Mouse (Mus musculus): ENCODE results near the gene 2210011C24Rik. TPM values are rescaled to one million over a fixed set of nuclear protein-coding genes. Genes with fewer than 3 reads are reported as not detected.
A peak's percentile ranks its signal among the peaks of the same experiment; 100 is the strongest.
"Not testable (repeated sequence)": the region's sequence is repeated elsewhere in the genome, so short reads cannot be mapped to it uniquely, and the experiment has no call there.

2210011C24Rik gene
- polyA plus RNA-seq, 1 experiment from 2014 or later, result not detected

DNA sequence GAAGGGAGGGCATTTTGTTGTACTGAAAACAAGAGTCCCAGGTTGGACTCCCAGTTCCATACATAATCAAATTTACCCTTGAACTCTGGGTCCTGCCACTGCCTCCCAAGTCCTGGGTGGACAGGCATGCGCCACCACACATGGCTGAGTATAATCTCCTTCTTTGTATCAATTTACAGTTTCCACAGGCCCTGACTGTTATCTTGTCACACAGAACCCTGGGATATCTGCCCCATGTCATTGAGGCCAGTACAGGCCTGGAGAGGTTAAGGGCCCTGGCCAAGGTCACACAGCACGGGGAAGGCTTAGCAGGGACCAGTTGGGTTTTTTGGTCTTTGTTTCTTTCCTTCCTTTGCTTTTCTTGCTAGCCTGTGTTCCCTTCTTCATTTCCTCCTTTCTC, 19.5 kb downstream of the 2210011C24Rik start:
- Histone ChIP-seq H3K27me3 (replicated peaks) (no peaks in the 10 kb centered on the region), H3K4me3 (no peak overlapping the region), H3K36me3 (peaks cover 78% of the 10 kb centered on the region), H3K4me2 (no peak overlapping the region), H3K9ac (no peak overlapping the region), H3K4me1 (peaks cover 8% of the 10 kb centered on the region), H3K27ac (replicated peaks) (no peak overlapping the region), H3K9me3 (no peaks in the 10 kb centered on the region)
- ATAC-seq (ENCODE audit: extremely low read depth, insufficient number of reproducible peaks, low FRiP score, low TSS enrichment), result no peak
- WGBS, result 63% methylated on average over 2 of the region's 2 CpGs

DNA sequence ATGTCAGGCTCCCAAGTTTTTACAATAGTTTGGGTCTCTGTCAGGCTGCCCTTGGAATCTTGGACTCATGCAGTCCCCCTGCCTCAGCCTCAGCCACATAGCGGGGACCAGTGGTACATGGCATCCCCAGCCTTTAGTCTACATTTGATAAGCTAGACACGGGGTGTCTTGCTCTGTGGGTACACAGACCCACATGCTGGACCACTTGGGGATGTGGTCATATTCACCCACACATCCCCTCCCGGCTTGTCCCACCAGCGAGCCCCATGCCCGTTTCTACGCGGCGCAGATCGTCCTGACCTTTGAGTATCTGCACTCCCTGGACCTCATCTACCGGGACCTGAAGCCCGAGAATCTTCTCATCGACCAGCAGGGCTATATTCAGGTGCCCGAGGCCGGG, 21.8 kb downstream of the 2210011C24Rik start:
- Histone ChIP-seq H3K36me3 (peaks cover 99% of the 10 kb centered on the region), H3K9me3 (no peaks in the 10 kb centered on the region), H3K27ac (replicated peaks) (no peak overlapping the region), H3K4me2 (no peak overlapping the region), H3K4me3 (no peak overlapping the region), H3K27me3 (replicated peaks) (no peaks in the 10 kb centered on the region), H3K4me1 (no peaks in the 10 kb centered on the region), H3K9ac (no peak overlapping the region)
- ATAC-seq (ENCODE audit: extremely low read depth, insufficient number of reproducible peaks, low FRiP score, low TSS enrichment), result no peak
- 90% methylated on average over 14 of the region's 14 CpGs for WGBS

DNA sequence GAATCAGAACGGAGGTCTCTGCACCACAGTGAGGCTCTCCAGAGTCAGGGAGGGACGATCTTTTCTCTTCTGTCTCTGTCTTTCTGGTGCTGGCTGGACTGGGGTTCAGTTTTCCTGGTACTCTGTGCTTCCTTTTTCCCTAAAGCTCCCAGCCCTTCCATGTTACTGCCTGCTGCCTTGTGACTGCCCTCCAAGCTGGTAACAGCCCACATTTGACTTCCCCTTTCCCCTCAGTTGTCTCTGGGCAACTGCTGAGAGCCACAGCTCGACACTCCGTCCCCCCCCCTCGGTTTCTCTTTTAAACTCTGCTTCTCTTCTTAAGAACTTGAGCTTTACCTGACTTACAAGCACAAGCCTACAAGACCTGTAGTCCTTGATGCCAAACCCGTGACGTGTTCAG, 22.7 kb downstream of the 2210011C24Rik start:
- Histone ChIP-seq H3K9me3 (no peaks in the 10 kb centered on the region), H3K27ac (replicated peaks) (no peak overlapping the region), H3K4me1 (no peaks in the 10 kb centered on the region), H3K36me3 (peaks cover 99% of the 10 kb centered on the region), H3K4me3 (no peak overlapping the region), H3K4me2 (no peak overlapping the region), H3K9ac (no peak overlapping the region), H3K27me3 (replicated peaks) (no peaks in the 10 kb centered on the region)
- ATAC-seq (ENCODE audit: extremely low read depth, insufficient number of reproducible peaks, low FRiP score, low TSS enrichment), result no peak
- WGBS, result 82% methylated on average over 7 of the region's 7 CpGs

DNA sequence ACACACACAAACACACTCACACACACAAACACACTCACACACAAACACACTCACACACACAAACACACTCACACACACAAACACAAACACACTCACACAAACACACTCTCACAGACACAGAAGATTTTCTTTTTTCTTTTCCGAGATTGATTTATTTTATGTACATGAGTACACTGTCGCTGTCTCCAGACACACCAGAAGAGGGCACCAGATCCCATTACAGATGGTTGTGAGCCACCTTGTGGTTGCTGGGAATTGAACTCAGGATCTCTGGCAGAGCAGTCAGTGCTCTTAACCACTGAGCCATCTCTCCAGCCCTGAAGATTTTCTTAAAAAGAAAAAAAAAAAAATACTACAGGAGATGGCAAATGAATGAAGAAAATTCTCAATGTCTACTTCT, 28.7 kb downstream of the 2210011C24Rik start:
- H3K4me2 ChIP-seq; H3K4me3 ChIP-seq; H3K27ac ChIP-seq (replicated peaks); H3K27me3 ChIP-seq (replicated peaks); H3K9me3 ChIP-seq; H3K9ac ChIP-seq; ATAC-seq (ENCODE audit: extremely low read depth, insufficient number of reproducible peaks, low FRiP score, low TSS enrichment): not testable (repeated sequence)
- Histone ChIP-seq H3K36me3 (peaks cover 84% of the 10 kb centered on the region), H3K4me1 (peaks cover 32% of the 10 kb centered on the region)
- WGBS, result 97% methylated on average over 2 of the region's 2 CpGs

DNA sequence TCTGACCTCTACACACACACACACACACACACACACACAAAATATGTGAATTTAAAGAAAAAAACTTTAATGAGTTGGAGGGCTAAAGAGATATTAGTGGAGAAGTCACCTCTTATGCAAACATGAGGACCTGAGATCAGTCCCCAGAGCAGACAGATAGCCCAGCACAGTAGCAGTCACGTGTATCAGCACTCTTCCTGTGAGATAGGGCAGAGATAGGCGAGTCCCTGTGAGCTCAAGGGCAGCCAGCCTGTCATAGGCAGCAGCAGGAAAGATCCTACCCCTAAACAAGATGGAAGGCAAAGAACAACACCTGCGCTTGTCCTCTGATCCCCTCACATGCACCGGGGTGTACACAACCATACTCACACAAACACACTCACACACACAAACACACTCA, 29.5 kb downstream of the 2210011C24Rik start:
- Histone ChIP-seq H3K9me3 (no peaks in the 10 kb centered on the region), H3K27ac (replicated peaks) (no peak overlapping the region), H3K4me1 (peaks cover 40% of the 10 kb centered on the region), H3K9ac (no peak overlapping the region), H3K27me3 (replicated peaks) (no peaks in the 10 kb centered on the region), H3K4me3 (no peak overlapping the region), H3K4me2 (no peak overlapping the region), H3K36me3 (peaks cover 81% of the 10 kb centered on the region)
- 68% methylated on average over 4 of the region's 4 CpGs for WGBS
- no peak for ATAC-seq (ENCODE audit: extremely low read depth, insufficient number of reproducible peaks, low FRiP score, low TSS enrichment)

DNA sequence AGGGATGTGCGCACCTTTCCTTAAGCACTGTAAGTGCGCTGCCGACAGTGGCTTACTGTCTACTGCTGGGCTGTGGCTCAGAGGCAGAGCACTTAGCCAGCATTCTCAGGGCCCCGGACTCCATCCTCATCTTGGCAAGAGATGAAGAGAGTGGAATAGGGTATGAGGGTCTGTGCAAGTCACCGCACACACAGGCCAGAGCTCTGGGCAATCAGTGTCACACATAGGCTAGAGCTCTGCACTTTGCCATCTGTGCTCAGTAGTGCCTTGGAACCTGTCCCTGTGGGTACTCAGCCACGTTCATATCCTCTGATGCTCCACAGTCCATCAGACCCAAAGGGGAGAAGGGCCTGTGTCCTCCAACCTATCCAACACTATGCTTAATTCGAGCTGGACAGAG, 30.4 kb downstream of the 2210011C24Rik start:
- no peak overlapping the region for H3K9ac ChIP-seq
- WGBS, result 89% methylated on average over 7 of the region's 7 CpGs
- peaks cover 72% of the 10 kb centered on the region for H3K36me3 ChIP-seq
- no peaks in the 10 kb centered on the region for H3K27me3 ChIP-seq (replicated peaks)
- no peak overlapping the region for H3K4me3 ChIP-seq
- H3K4me2 ChIP-seq, result no peak overlapping the region
- ATAC-seq (ENCODE audit: extremely low read depth, insufficient number of reproducible peaks, low FRiP score, low TSS enrichment), result no peak
- peaks cover 49% of the 10 kb centered on the region for H3K4me1 ChIP-seq
- no peaks in the 10 kb centered on the region for H3K9me3 ChIP-seq
- peak overlapping the region; percentile 95 for H3K27ac ChIP-seq (replicated peaks)

DNA sequence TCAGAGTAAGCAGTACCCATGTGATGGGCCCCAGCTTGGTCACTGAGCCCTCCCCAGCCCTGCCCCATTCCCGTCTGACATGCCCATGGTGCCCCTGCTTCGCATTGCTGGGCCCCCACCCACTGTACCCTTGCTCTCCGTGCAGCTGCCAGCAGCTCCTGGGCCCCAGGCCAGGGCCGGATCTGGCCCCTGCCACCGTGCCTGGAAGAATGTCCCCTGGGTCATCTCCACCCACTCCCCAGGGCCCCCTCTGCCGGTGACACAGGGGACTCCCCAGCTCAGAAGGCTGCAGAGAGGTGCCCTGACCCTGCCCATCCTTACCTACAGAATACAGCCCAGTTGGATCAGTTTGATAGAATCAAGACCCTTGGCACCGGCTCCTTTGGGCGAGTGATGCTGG, 31.1 kb downstream of the 2210011C24Rik start:
- WGBS, result 65% methylated on average over 8 of the region's 8 CpGs
- Histone ChIP-seq H3K36me3 (peaks cover 65% of the 10 kb centered on the region), H3K4me2 (peak overlapping the region; percentile 35; the same call in 1 of the 2 replicates), H3K27ac (replicated peaks) (peak overlapping the region; percentile 95), H3K9ac (peak overlapping the region; percentile 64), H3K27me3 (replicated peaks) (no peaks in the 10 kb centered on the region), H3K4me1 (peaks cover 56% of the 10 kb centered on the region), H3K9me3 (no peaks in the 10 kb centered on the region), H3K4me3 (no peak overlapping the region)
- ATAC-seq (ENCODE audit: extremely low read depth, insufficient number of reproducible peaks, low FRiP score, low TSS enrichment), result no peak

DNA sequence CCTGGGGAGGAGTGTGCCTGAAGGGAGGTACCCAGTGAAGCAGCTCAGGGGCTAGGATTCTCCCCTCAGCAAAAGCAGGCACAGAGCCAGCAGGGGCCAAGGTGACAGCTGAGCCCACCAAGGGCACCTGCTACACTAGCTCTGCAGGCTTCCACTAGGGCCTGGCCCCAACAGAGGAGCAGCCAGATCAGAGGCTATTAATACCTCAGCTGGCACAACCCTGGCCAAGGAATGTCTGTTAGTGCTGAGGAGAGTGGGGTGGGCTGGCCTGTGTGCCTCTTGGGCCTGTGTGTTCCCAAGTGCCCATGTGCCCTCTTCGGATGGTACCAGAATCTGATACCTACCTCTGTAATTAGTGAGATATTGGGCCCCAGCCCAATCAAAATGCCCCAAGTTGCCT, 31.7 kb downstream of the 2210011C24Rik start:
- peak; percentile 77; the same call in 1 of the 2 replicates for ATAC-seq (ENCODE audit: extremely low read depth, insufficient number of reproducible peaks, low FRiP score, low TSS enrichment)
- 35% methylated on average over 1 of the region's 1 CpGs for WGBS
- H3K27me3 ChIP-seq (replicated peaks), result no peaks in the 10 kb centered on the region
- no peaks in the 10 kb centered on the region for H3K9me3 ChIP-seq
- H3K4me1 ChIP-seq, result peaks cover 56% of the 10 kb centered on the region
- H3K27ac ChIP-seq (replicated peaks), result peak overlapping the region; percentile 95
- peak overlapping the region; percentile 35 for H3K4me2 ChIP-seq
- H3K4me3 ChIP-seq, result no peak overlapping the region
- H3K36me3 ChIP-seq, result peaks cover 59% of the 10 kb centered on the region
- H3K9ac ChIP-seq, result peak overlapping the region; percentile 69

DNA sequence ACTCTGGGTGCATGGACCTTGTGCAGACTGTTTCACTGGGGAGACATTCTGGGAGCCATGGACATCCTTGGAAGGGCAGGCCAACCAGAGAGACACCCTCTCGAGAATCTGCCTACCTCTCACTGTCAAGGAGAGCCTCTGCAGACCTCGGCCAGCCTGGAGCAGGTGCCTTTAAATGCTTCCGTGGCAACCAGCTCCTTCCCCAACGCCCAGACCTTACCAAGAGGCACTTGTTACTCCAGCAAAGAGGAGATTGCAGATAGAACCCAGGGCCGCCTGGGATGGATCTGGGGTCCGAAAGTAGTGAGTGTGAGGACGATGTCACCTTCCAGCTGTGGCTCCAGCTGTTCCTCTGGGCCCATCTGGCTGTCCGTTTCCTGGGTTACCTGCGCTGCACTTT, 33.8 kb downstream of the 2210011C24Rik start:
- peak overlapping the region; percentile 69 for H3K9ac ChIP-seq
- H3K4me3 ChIP-seq, result peak overlapping the region; percentile 6; the same call in 1 of the 2 replicates
- no peak for ATAC-seq (ENCODE audit: extremely low read depth, insufficient number of reproducible peaks, low FRiP score, low TSS enrichment)
- H3K27ac ChIP-seq (replicated peaks), result peak overlapping the region; percentile 95
- peaks cover 73% of the 10 kb centered on the region for H3K4me1 ChIP-seq
- no peaks in the 10 kb centered on the region for H3K9me3 ChIP-seq
- peak overlapping the region; percentile 42 for H3K4me2 ChIP-seq
- 62% methylated on average over 9 of the region's 9 CpGs for WGBS
- peaks cover 40% of the 10 kb centered on the region for H3K36me3 ChIP-seq
- H3K27me3 ChIP-seq (replicated peaks), result no peaks in the 10 kb centered on the region

DNA sequence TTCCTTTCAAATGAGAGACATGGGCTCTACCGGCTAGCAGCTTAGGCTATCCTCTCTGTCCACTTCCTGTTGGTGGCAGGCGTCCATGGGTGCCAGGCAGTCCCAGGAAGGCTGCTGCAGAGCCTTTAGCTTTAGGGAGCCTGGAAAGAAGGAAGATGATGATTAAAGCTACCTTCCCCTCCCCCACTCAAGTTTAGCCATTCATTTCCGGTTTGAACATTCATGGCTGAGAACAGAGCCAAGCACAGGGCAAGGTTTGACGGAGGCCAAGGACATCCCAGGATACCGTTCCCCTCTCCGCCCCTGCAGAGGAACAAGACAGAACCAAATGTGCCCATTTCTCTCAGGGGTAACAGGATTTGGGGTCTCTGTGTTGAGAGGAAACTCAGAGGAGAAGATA, 34.3 kb downstream of the 2210011C24Rik start:
- WGBS, result 38% methylated on average over 6 of the region's 6 CpGs
- Histone ChIP-seq H3K27me3 (replicated peaks) (no peaks in the 10 kb centered on the region), H3K36me3 (peaks cover 35% of the 10 kb centered on the region), H3K9ac (peak overlapping the region; percentile 69), H3K4me1 (peaks cover 73% of the 10 kb centered on the region), H3K4me2 (peak overlapping the region; percentile 42), H3K27ac (replicated peaks) (peak overlapping the region; percentile 95), H3K4me3 (peak overlapping the region; percentile 6; the same call in 1 of the 2 replicates), H3K9me3 (no peaks in the 10 kb centered on the region)
- ATAC-seq (ENCODE audit: extremely low read depth, insufficient number of reproducible peaks, low FRiP score, low TSS enrichment), result no peak

DNA sequence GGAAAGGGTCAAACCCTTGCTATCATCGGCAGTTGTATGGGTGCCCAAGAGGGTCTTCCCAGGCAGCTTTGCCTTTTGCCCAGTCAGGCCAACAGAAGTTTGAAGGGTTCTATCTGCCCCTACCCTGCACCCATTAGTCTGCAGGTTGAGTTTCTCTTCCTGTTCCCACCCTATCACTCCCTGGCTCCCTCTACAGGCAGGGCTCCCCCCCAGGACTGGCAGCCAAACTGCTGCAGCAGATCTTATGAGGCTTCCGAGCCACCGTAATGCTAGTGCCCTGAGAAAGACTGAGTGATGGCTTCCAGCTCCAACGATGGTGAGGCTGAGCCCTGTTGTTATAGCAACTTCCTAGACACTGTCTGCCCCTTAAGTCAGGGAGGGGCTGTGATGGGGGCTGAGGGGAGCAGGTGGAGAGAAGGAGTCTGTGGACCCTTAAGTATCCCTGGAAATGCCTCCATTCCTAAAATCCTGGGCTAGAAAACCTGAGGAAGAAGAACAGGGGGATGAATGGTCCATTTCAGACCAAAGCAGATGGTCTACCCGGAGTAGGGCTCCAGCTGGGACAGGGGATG, 35.1 kb downstream of the 2210011C24Rik start:
- H3K9ac ChIP-seq, result peak overlapping the region; percentile 69; the same call in 1 of the 2 replicates
- no peak for ATAC-seq (ENCODE audit: extremely low read depth, insufficient number of reproducible peaks, low FRiP score, low TSS enrichment)
- no peaks in the 10 kb centered on the region for H3K27me3 ChIP-seq (replicated peaks)
- H3K27ac ChIP-seq (replicated peaks), result peak overlapping the region; percentile 95
- H3K4me3 ChIP-seq, result no peak overlapping the region
- 80% methylated on average over 5 of the region's 5 CpGs for WGBS
- H3K36me3 ChIP-seq, result peaks cover 27% of the 10 kb centered on the region
- H3K4me1 ChIP-seq, result peaks cover 76% of the 10 kb centered on the region
- peak overlapping the region; percentile 42 for H3K4me2 ChIP-seq
- no peaks in the 10 kb centered on the region for H3K9me3 ChIP-seq

DNA sequence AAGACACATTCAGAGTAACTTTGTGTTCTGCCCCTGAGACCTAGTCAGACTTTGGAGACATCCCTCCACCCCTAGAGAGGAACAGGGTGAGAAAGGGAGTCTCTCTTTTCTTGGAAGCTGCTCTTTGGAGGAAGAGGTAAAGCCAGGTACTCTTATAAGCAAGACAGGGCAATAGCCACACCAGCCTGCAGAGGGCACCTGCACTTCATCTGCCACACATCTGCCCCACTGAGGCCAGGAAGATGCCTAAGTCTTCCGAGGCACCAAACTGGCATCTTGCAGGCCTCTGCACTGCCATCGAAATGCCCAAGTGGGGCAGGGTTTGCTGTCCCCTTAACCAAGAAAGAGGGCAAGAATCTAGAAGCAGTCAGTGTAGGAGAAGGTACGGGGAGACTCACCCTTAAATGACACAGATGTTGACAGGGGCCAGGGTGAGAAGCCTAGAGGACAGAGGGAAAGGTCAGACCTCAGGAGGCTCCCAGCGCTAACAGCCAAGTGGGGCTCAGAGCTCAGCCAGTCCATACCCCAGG, 35.8 kb downstream of the 2210011C24Rik start:
- no peak overlapping the region for H3K4me2 ChIP-seq
- H3K4me3 ChIP-seq, result no peak overlapping the region
- no peak for ATAC-seq (ENCODE audit: extremely low read depth, insufficient number of reproducible peaks, low FRiP score, low TSS enrichment)
- H3K4me1 ChIP-seq, result peaks cover 73% of the 10 kb centered on the region
- H3K9me3 ChIP-seq, result no peaks in the 10 kb centered on the region
- H3K27me3 ChIP-seq (replicated peaks), result no peaks in the 10 kb centered on the region
- H3K9ac ChIP-seq, result no peak overlapping the region
- 82% methylated on average over 4 of the region's 4 CpGs for WGBS
- H3K36me3 ChIP-seq, result peaks cover 20% of the 10 kb centered on the region
- H3K27ac ChIP-seq (replicated peaks), result no peak overlapping the region

All from heart, embryonic 13.5 days (tissue).